Mouse (Mus musculus) ES-Bruce4 (cell line): ENCODE data around the gene Ing4.

ENCODE experiments used
- CTCF ChIP-seq: IDR thresholded peaks from one replicate; pipeline ENCODE4 v1.8.1; 2011; ENCODE audit warnings: low read depth, low read length
- EP300 ChIP-seq: IDR thresholded peaks from 2 replicates; pipeline ENCODE4 v1.6.1; 2011; ENCODE audit warnings: low read depth, low read length; ENCODE audit not compliant: insufficient read depth
- POLR2A ChIP-seq: IDR thresholded peaks from one replicate; pipeline ENCODE4 v1.8.1; 2011; ENCODE audit warnings: low read length; ENCODE audit not compliant: insufficient read depth

DNA sequence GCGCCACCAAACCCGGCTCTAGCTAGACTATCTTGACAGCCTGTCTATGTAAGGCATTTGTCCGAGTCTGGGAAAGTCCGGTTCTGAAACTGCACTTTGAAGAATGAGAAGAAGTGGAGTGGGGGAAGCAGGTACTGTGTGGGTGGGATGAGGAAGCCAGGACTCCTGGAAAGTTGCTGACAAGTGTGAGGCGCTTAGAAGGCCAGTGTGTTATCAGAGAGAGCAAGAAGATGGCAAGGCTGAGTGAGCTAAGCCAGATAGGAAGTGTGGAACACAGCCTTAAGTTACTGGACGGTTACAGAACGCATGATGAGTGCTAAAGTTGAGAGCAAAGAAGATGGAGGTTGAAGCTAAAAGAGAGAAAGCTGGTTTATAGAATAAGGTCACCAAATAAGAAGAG lies 2.5 kb downstream of the Ing4 start:
- TF ChIP-seq CTCF = no peak
- no peak for TF ChIP-seq POLR2A
- TF ChIP-seq EP300 = no peak
